Mouse (Mus musculus): Measurements from ENCODE around the gene Sgsh.

Sgsh gene

DNA sequence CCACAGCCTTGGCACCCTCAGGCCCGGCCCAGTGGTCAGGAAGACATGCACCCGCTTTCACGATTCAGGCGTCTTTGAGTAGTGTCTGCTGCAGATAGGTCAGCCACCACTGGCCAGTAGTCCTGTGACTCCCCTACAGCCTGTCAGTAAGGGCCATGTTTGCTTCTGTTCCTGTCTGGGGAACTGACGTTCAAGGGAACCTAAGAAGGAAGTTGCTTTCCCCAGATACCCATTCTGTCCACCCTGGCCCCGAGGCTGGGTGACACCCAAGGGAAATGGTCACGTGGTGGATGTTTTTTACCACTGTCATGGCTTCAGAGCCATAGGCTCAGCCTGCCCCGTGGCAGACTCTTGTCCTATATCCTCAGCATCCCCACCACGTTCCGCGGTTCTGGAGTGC is 22.0 kb upstream of the Sgsh start:
- DNase-seq (ENCODE audit: low spot score) = no peak

DNA sequence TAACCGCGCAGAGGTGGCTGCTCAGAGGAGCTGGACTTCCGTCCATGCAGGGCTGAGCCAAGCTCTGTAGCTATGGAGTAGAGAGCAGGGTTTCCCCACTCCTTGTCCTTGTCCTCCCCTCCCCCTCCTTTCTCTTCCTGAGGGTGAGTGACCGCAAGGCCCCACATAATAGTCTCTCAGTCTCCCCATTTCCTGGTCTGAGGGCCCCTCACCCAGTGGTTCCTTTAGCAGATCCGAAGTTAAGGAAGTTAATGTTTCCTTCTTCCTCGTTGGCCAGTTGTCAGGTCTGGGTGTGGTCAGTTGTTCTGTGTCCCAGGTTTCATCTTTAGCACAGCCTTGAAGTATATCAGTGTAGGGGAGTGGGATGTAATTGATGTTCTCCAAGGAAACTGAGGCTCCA is 20.1 kb upstream of the Sgsh start:
- no peak for DNase-seq (ENCODE audit: low spot score)

DNA sequence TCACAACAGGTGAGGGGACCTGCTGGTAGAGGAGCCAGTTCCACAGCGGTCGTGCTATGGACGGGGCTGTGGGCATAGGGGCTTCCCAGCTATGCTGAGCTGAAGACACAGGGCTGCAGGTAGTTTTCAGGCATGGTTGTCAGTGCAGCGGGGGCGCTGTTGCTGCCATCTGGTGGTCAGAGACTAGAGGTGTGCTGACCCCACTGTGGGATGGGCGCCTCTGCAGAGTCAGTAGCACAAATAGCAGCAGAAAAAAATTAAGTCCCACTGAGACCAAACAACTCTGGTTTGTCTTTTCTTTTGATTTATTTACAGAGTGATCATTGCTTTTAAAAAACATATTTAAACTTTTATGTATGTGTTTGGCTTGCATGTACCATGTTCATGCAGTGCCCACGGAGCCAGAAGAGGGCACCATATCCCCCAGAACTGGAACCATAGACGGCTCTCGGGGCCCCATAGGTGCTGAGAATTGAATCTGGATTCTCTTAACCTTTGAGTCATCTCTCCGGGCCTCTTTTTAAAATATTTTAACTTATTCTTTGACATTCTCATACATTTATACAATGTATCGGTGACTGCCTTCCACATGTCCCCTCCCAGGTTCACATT is 8.3 kb upstream of the Sgsh start:
- DNase-seq (ENCODE audit: low spot score) = peak; percentile 70

DNA sequence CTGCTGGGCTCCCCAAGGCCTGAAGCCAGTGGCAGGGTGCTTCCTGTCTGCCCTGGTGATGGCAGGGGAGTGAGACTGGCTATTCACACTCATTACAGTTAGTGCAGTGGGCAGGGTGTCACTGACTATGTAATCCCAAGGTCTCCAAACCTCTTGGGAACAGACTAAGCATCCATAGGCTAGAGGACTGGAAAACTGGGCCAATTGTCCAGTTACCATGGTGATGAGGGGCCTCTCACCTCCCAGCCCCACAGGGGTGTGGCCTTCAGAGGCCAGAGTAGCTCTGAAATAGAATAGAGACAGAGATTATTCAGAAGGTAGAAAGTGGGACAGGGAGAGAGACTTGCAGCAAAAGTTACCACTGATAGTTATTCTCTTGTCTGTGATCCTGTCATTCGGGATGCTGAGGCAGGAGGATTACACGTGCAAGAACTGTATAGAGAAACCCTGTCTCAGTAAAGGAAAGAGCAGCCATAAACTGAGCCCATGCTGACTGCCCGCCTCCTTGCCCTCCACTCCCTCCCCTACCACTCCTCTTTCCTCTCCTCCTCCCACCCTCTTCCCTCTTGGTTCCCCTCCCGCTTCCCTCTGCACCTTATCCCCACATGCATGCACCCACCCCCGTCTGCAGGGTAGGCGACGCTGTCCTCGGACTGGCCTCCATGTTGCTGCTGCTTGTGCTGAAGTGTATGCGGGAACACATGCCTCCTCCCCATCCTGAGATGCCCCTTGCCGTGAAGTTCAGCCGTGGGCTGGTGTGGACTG is 7.6 kb upstream of the Sgsh start:
- no peak for DNase-seq (ENCODE audit: low spot score)

DNA sequence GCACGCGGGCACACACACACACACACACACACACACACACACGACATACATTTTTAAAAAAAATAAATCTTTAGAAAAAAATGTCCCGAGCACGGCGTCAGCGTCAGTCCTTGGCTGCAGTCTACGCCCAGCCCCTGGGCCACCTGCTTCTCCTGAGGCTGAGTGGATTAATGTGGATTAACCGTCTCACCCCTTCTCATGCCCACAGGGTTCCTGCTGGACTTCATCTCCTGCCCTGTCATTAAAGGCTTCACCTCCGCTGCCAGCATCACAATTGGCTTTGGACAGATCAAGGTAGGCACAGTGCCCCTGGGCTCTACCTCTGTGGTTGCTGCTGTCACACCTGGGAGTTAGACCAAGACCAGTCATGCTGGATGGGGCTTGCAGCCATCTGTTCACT is 3.8 kb upstream of the Sgsh start:
- DNase-seq (ENCODE audit: low spot score) = no peak

DNA sequence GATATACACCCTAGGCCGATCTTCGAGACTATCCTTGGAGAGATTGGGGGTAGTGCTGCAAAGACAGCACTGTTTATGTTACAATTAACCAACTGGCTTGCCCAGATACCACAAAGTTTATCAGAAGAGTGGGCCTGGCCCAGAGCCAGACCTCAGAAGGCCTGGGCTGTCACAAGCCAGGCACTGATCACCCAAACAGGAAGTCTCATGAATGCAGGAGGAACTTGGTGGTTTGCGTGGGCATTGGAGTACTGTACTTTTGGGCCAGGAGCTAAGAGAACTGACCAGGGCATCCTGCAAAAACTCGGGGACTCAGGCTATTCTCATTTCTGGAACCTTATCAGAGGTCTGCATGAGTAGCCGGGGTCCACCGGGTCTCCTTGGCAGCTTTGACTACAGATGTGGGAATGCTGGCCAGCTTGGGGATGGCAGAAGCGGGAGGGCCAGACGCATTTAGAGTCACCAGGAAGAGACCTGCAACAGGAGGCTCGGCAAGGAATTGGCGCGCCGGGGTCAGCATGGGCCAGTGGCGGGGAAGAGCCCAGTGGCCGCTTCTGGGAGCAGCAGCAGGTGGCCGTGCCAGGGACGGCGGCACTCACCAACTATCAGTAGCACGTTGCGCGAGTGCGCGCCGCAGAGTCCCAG is 416 bp downstream of the Sgsh start:
- DNase-seq (ENCODE audit: low spot score) = peak; percentile 79

DNA sequence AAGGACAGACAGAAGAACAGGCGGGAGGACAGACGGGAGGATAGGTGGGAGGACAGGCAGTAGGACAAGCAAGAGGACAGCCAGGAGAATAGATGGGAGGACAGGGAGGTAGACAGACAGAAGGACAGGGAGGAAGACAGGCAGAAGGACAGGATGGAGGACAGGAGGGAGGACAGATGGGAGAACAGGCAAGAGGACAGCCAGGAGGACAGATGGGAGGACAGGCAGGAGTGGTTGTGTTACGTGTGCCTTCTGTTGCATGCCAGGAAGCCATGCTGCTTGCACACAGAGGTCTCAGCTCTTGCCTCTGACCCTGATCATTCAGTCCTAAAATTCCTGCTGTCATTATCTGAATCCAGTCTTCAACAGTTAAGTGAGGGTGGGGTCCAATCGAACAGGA is 1.4 kb downstream of the Sgsh start:
- DNase-seq (ENCODE audit: low spot score) = no peak

DNA sequence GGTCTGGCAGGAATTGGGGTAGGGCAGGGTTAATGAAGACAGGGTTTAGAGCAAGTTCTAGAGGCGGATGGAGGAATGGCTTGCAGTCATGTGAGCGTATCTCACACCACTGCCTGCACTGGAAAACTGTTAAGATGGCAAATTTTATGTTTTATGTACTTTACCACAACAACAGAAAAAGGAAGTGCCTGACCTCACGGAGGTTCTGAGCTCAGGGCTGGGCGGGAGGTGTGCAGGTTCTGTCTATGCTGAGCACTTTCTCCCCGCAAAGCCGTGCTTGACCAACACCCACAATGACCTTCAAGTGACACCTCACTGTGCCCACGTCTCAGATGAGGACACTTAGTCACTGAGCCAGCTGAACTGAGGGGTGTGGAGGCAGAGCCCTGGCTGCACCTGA is 3.2 kb downstream of the Sgsh start:
- DNase-seq (ENCODE audit: low spot score) = no peak

DNA sequence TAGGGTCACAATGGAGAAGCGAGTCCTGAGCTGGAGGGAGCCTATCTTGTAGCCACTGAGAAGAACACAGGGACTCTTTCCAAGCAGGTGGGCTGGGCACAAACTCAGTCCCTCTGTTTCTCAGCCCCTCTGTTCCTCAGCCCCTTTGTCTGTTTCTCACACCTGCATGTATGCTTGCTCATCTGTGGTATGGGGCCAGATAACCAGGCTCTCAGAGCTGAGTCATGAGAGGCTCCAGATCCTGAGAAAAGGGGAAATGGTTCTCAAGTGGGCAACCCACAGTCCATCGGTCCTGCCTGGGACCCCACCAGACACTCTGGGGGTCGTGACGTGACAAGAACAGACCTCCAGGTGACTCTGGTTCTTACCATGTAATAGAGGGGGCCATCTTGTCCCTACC is 8.2 kb downstream of the Sgsh start:
- DNase-seq (ENCODE audit: low spot score) = no peak

DNA sequence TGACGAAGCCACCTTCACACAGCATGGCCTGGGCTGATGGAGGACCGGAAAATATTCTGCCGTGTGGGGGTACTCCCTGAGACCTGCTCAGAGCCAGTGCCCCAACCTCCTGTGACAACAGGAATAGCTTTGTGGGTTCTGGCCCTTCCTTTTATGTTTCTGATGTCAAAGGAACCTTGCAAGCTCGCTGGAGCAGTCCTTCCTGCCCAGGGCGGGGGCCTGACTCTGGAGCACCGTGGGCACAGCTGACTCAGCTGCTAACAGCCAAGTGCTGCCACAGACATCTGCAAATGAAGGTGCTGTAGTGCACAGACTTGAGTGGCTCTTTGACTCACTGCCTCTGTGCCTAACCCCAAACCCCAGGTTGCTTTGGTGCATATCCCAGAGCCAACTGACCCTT is 10.5 kb downstream of the Sgsh start:
- no peak for DNase-seq (ENCODE audit: low spot score)

DNA sequence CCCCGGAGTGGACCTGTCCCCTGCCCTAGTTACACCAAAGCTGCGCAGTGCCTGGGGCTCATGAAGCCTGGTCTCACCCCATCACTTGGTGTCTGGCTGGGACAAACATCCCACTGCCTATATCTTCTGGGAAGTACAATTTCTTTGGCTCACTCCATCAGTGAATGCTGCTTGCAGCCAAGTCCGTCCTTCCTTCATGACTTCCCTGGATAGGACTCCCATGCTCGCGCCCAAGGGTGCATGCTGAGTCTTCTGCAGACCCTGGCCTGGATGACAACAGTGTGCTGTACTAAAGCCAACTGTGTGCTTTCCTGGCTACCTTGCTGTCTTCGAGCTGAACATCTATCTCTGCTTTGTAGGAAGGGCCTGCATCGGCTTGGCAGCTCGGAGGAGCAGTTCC is 11.2 kb downstream of the Sgsh start:
- no peak for DNase-seq (ENCODE audit: low spot score)

DNA sequence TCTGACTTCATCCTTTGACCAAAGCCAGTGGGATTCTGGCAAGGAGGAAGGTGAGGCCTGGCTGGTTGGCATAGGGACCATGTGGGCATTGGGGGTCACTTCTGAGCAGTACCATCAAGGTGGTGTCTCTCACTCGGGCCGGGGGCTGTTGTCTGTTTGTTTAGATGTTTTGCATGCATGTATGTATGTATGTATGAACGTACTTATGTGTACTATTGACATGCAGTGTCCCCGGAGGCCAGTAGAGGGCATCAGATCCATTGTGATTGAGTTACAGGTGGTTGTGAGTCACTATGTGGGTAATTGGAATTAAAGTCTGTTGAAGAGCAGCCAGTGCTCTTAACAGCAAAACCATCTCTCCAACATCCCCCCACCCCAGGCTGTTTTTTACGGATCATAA is 15.7 kb downstream of the Sgsh start:
- peak; percentile 67 for DNase-seq (ENCODE audit: low spot score)

DNA sequence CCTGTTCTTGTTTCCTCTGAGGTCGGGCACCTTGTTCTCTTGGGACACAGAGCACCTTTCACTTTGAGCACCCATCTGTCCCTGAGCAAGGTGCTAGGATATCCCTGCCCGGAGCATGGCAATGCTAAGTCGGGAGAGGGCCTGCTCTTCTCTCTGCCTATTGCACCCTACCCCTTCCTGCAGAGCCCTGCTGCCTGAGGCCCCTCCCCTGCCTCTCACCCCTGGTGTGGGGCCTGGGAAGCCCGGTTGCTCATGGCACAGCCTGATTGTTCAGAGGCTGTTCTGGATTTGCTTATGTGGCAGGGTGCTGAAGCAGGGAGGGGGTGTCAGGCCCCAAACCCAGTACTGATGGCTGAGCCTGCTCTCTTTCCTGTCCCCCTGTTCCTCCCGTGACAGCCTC is 16.2 kb downstream of the Sgsh start:
- DNase-seq (ENCODE audit: low spot score) = no peak

DNA sequence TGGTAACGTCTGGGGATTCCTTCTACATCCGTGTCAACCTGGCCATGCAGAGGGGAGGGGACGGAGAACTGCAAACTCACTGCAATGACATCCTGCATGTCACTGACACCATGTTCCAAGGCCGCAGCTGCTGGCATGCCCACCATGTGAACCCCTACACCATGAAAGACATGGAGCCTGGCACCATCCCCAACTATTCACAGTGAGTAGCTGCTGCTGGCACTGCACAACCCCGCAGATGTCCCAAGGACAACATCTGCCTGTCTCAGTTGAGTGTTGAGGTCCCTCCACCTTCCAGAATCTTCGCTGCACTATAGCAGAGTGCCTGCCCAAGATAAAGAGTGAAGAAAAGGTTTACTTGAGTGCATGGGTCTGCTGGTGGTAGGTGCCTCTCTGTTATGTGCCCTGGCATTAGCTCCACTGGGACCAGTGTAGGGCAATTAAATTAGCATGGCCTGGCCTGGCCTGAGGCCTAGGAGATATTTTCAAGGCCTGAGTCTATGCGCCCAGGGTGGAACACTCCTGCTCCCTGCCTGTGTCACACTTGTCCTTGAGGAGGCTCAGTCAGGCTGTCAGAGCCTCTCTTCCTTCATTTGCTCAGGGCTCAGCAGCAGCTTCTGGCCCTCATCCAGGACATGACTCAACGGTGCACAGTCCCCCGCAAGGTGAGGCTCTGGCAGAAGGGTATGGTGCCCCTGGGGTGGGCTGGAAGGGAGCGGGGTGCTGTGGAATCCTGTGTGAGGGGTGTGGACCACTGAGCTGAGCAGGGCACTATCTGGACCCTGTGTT is 16.9 kb downstream of the Sgsh start:
- peak; percentile 46 for DNase-seq (ENCODE audit: low spot score)

DNA sequence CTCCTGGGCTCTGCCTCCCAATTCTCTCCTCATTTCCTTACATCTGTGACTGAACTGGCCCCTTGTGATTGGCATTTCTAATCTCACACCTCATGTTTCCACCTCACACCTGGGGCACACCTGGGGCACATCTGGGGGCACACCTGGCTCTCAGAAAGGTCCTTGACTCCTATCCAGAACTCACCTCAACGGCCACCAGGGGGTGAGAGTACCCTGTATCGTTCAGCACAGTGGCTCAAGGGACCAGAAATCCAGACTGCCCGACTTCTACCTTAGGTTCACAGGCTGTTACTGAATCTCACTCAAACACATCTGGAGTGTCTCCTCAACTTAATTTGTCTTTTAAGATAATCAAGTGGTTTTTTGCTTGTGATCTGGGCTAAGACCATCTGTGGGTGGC is 23.4 kb downstream of the Sgsh start:
- DNase-seq (ENCODE audit: low spot score) = no peak

DNA sequence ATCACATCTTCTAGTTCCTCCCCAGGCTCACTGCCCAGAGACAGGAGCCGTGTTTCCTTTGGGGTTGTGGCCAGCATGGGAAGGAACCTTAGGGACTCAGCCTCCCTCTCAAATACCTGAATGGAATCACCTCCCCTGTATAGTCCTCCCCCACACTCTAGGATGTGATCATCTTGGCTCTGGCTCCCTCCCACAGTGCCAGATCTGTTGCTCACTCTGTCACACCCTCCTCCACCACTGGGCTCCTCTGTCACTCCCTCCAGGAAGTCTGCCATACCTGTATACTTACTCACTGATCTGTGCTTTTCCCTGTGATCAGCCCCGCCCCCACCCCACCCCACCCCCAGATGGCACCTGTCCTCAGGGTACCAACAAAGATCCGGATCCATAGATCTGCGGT is 24.7 kb downstream of the Sgsh start:
- DNase-seq (ENCODE audit: low spot score) = no peak

DNA sequence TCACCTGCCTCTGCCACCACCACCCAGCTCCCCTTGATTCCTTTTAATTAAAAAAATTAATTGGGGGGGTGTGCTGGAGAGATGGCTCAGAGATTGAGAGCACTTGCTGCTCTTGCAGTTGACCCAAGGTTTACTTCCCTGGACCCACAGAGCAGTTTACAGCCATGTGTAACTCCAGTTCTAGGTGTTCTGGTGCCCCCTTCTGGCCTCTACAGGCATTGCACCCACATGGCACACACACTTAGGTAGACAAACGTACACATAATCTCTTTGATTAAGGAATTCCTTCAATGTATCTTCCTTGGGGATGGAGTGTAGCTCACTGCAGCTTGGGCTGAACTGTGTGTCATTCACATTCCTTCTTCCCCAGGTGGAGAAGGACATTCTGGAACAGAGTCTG is 30.3 kb downstream of the Sgsh start:
- DNase-seq (ENCODE audit: low spot score) = no peak

DNA sequence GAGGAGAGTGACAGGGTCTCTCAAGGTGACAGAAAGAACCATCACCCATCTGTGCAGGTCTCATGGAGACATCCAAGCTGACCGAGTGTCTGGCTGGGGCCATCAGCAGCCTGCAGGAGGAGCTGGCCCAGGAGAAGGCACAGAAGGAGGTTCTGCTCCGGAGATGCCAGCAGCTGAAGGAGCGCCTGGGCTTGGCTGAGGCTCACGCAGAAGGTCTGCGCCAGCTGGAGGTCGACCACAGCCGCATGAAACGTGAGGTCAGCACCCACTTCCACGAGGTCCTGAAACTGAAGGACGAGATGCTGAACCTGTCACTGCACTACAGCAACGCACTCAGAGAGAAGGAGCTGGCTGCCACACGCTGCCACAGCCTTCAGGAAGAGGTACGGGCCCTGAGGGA is 32.8 kb downstream of the Sgsh start:
- no peak for DNase-seq (ENCODE audit: low spot score)

DNA sequence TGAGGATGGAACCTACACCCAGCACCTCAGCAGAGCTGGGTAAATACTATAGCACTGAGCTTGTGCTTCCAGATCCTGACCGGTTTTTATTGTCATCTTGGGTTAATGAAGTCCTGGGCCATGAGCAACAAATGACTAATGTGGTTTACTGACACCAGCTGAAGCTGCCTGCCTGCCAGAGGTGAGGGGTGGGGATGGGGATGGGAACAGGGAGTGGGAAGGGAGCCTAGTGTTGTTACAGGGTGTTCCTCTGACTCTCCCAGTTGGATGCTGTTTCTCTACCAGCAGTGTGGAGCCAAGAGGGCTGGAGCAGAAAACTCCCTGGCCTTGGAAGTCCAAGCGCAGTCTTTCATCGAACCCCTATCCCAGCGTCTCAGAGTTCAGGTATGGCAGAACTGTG is 38.6 kb downstream of the Sgsh start:
- no peak for DNase-seq (ENCODE audit: low spot score)

DNA sequence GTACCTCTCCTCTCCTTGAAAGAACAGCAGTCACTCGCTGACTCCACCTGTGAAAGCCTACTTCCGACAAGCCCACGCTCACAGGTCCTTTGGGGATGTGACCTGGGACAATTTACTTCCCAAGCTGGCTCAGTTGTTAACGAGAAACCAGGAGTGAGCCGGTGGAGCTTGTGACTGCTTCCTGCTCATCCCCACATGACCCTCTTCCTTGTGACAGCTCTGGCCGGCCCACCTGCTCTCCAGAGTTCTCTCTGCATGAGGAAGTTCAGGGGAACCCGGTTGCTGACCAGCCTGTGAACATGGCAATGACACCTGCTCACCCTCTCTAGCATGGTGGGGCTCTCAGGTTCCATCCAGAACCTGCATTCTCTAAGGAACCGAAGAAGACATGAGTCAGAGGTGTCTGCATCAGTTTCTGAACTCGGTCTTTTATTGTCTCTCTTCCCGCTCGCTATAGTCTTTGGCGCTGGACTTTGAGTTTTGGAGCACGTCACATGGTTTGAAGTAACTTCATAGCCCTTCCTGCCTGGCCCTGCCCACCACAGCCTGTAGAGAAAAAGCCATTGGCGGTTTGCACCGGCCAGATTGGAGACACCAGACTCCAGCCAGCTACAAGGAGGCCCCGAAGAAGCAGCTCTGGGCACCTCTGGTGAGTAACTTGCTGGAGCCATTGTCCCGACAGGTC is 40.9 kb downstream of the Sgsh start:
- DNase-seq (ENCODE audit: low spot score) = no peak

DNA sequence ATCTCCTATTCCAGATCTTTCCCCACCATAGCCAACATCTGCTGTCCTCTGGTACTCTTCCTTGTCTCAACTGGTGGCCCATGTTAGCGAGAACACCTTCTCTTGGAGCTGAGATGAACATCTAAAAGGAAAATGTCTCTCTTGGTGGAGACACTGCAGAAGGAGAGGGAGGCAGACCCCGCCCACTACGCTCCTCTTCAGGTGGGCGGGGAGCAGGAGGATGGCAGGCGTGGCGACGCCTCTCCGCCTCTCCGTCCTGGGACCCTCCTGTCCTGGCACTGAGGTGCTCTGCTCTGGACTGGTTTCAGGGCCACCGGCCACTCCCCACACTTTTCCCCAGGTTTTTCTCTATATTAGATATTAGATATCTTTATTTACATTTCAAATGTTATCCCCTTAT is 44.7 kb downstream of the Sgsh start:
- no peak for DNase-seq (ENCODE audit: low spot score)

DNA sequence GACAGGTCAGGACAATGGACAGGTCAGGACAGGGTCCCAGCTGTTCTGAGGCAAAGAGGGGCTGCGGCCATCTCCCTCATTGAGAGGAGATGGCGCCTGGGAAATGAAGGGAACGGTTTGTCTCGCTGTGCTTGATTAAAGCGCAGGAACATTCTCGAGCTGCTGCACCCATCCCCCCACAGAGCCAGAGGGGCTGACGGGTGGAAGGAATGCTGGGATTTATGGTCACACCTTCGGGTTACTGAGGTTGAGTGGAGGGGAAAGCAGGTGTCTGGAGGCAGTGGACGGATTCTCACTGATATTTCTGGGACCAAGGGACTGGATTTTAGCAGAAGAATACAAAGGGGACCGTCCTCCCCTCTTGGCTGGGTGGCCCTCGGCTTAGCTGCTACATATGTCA is 47.4 kb downstream of the Sgsh start:
- no peak for DNase-seq (ENCODE audit: low spot score)

DNA sequence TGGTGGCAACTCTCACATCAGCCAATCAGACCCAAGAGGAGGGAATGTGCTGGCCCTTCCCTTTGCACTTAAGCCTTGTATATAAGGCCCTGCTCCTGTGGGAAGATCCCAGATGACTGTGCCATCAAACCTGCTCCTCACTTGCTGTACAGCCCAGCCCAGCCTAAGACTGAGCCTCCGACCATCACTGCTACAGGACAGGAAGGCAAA is 47.8 kb downstream of the Sgsh start, which contains the start of gene Card14:
Gene Card14, plus strand, starts transcription at position 111 of the 210 bp plus-strand sequence.
- DNase-seq (ENCODE audit: low spot score) = no peak
